Mouse (Mus musculus) ES-E14 (cell line): Measurements from ENCODE around the gene Gucy1a1.

Source experiments
- CHD2 ChIP-seq: IDR thresholded peaks from 2 replicates; pipeline ENCODE4 v1.6.1; 2014; ENCODE audit warnings: mild to moderate bottlenecking, low read depth, low read length, inconsistent platforms
- HCFC1 ChIP-seq: IDR thresholded peaks from 2 replicates; pipeline ENCODE4 v1.6.1; 2012; ENCODE audit warnings: low read length, inconsistent platforms, borderline replicate concordance; ENCODE audit not compliant: insufficient read depth
- MAFK ChIP-seq: IDR thresholded peaks from 2 replicates; pipeline ENCODE4 v1.6.1; 2014; ENCODE audit warnings: mild to moderate bottlenecking, low read depth, low read length, inconsistent platforms; ENCODE audit not compliant: insufficient read depth
- ZC3H11A ChIP-seq: IDR thresholded peaks from 2 replicates; pipeline ENCODE4 v1.6.1; 2012; ENCODE audit warnings: low read depth, mild to moderate bottlenecking, inconsistent platforms, low read length, borderline replicate concordance
- ZNF384 ChIP-seq: IDR thresholded peaks from 2 replicates; pipeline ENCODE4 v1.6.1; 2012; ENCODE audit warnings: low read depth, low read length, inconsistent platforms

DNA sequence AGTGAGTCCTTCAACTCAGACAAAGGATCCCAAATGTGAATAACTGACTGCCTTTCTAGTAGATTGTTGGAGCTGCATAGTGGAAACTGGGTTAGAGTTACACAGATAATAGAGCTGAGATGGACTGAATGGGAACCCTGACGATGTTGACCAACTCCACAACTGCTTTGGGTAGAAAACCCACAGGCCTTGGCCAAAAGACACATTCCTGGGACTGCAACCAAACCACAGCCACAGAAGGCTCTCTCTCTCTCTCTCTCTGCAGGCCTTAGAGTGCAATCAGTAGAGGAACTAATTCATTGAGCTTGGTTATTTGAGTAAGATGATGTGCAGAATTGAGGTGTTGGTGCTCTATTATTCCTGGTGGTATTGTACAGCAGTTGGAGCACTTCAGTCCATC lies 21.0 kb downstream of the Gucy1a1 start:
- TF ChIP-seq MAFK (no peak), ZC3H11A (no peak), HCFC1 (no peak), ZNF384 (no peak), CHD2 (no peak)
